Comparison of ENCODE assay signal across 9 mouse cellular contexts in the genomic region with DNA sequence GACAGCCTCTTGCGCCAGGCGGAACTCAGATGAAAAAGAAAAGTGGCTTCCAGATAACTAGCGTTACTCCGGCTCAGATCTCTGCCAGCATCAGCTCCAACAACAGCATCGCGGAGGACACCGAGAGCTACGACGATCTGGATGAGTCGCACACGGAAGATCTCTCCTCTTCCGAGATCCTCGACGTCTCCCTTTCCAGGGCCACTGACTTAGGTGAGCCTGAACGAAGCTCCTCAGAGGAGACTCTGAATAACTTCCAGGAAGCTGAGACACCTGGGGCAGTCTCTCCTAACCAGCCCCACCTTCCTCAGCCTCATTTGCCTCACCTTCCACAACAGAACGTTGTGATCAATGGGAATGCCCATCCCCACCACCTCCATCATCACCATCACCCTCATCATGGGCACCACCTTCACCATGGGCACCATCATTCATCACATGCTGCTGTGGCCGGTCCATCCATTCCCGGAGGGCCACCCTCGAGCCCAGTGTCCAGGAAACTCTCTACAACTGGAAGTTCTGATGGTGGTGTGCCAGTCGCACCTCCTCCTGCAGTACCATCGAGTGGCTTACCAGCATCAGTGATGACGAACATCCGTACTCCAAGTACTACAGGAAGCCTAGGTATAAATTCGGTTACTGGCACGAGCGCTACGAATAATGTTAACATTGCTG. TPM values are rescaled to one million over a fixed set of nuclear protein-coding genes. Genes with fewer than 3 reads are reported as not detected.
DNase-seq lines count a peak whose midpoint lies in the region; ATAC-seq and TF ChIP-seq lines count a peak whose summit lies in the region.
"Had no signal": no experiment of that assay in that cellular context is flagged by ENCODE, and none has a peak within 500 bp of the region (broad histone marks: within the 10 kb centered on the region; RNA-seq: fewer than 3 reads in every experiment).

No protein-coding gene starts in this region.

- peak overlapping the region; percentile 97 for H3K9ac ChIP-seq in embryonic facial prominence, embryonic 15.5 days
- H3K9ac ChIP-seq in hindbrain, postnatal 0 days (replicated peaks; ENCODE audit: low read length), result peak overlapping the region; percentile 99
- peak overlapping the region; percentile 92 for H3K9ac ChIP-seq in midbrain, postnatal 0 days (replicated peaks; ENCODE audit: low read length, poor library complexity, severe bottlenecking)

- ATAC-seq in embryonic facial prominence, embryonic 15.5 days (ENCODE audit: insufficient number of reproducible peaks, low FRiP score, low TSS enrichment, low read depth), result no peak
- no peak for ATAC-seq in hindbrain, postnatal 0 days
- ATAC-seq in midbrain, postnatal 0 days (ENCODE audit: low FRiP score), result no peak
- ATAC-seq: activated CD4-positive, CD25-positive, alpha-beta regulatory T cell, adult 4 months had no signal

- 43% methylated on average over 27 of the region's 27 CpGs for WGBS in embryonic facial prominence, embryonic 15.5 days
- 27% methylated on average over 27 of the region's 27 CpGs for WGBS in hindbrain, postnatal 0 days
- 34% methylated on average over 27 of the region's 27 CpGs for WGBS in midbrain, postnatal 0 days

- no peaks in the 10 kb centered on the region for H3K9me3 ChIP-seq in embryonic facial prominence, embryonic 15.5 days (replicated peaks)
- no peaks in the 10 kb centered on the region for H3K9me3 ChIP-seq in hindbrain, postnatal 0 days (ENCODE audit: low read length)
- no peaks in the 10 kb centered on the region for H3K9me3 ChIP-seq in midbrain, postnatal 0 days (ENCODE audit: low read length)

- TF ChIP-seq CTCF in left cerebral cortex, adult 2 months (IDR thresholded peaks at IDR 0.05), result no peak; the same call in 1 of the 2 replicates
- no peak for TF ChIP-seq CTCF in hindbrain, postnatal 0 days (IDR thresholded peaks at IDR 0.05; ENCODE audit: low read depth)
- TF ChIP-seq CTCF in midbrain, postnatal 0 days (IDR thresholded peaks at IDR 0.05), result no peak

- DNase-seq in left cerebral cortex, adult 2 months (ENCODE audit: extremely low spot score in 1 of 2, low spot score in 2 of 2), result no peak
- DNase-seq in left cerebral cortex, adult 11 months (ENCODE audit: low spot score), result no peak
- no peak for DNase-seq in hindbrain, postnatal 0 days (ENCODE audit: low spot score)
- DNase-seq in midbrain, postnatal 0 days (ENCODE audit: low spot score), result no peak
- DNase-seq in retina, postnatal 1 day, result no peak
- DNase-seq in left cerebral cortex, postnatal 25 days (ENCODE audit: low spot score in 2 of 2), result no peak
- no peak for DNase-seq in frontal cortex, postnatal 25 days (ENCODE audit: low spot score in 2 of 2)

- H3K27ac ChIP-seq in left cerebral cortex, adult 2 months, result peak overlapping the region; percentile 96
- H3K27ac ChIP-seq in embryonic facial prominence, embryonic 15.5 days (replicated peaks), result peak overlapping the region; percentile 98; the same call in 1 of the 2 replicates
- H3K27ac ChIP-seq in hindbrain, postnatal 0 days, result peak overlapping the region; percentile 100
- peak overlapping the region; percentile 98 for H3K27ac ChIP-seq in midbrain, postnatal 0 days (ENCODE audit: low read depth, low read length)

- H3K27me3 ChIP-seq in embryonic facial prominence, embryonic 15.5 days, result no peaks in the 10 kb centered on the region
- no peaks in the 10 kb centered on the region for H3K27me3 ChIP-seq in hindbrain, postnatal 0 days (ENCODE audit: insufficient read depth, low read length)
- H3K27me3 ChIP-seq in midbrain, postnatal 0 days (ENCODE audit: insufficient read depth, low read length), result no peaks in the 10 kb centered on the region

- H3K4me3 ChIP-seq in left cerebral cortex, adult 2 months, result peak overlapping the region; percentile 66
- H3K4me3 ChIP-seq in embryonic facial prominence, embryonic 15.5 days (replicated peaks), result peak overlapping the region; percentile 89
- peak overlapping the region; percentile 95 for H3K4me3 ChIP-seq in hindbrain, postnatal 0 days (ENCODE audit: low read length)
- H3K4me3 ChIP-seq in midbrain, postnatal 0 days (ENCODE audit: low read depth, low read length), result peak overlapping the region; percentile 75

- H3K4me1 ChIP-seq in embryonic facial prominence, embryonic 15.5 days, result peaks cover 51% of the 10 kb centered on the region
- H3K4me1 ChIP-seq in hindbrain, postnatal 0 days (ENCODE audit: insufficient read depth, low read length), result peaks cover 39% of the 10 kb centered on the region
- peaks cover 33% of the 10 kb centered on the region for H3K4me1 ChIP-seq in midbrain, postnatal 0 days (ENCODE audit: insufficient read depth, low read length)

- peaks cover 20% of the 10 kb centered on the region for H3K36me3 ChIP-seq in embryonic facial prominence, embryonic 15.5 days
- H3K36me3 ChIP-seq in hindbrain, postnatal 0 days (ENCODE audit: insufficient read depth, low read length), result peaks cover 9% of the 10 kb centered on the region
- peaks cover 13% of the 10 kb centered on the region; the same call in 1 of the 2 replicates for H3K36me3 ChIP-seq in midbrain, postnatal 0 days (ENCODE audit: insufficient read depth, low read length)

- intact Hi-C loops in left cerebral cortex, adult 2 months (cut with DNase I), result loop anchor here (2.0 to 10.0 kb wide), 4 partner anchors 56 to 572 kb away; a partner anchor contains a TSS
- intact Hi-C loops in left cerebral cortex, postnatal 25 days (cut with DNase I), result loop anchor here (10.0 kb wide), 1 partner anchor 572 kb away; a partner anchor contains a TSS

- H3K4me2 ChIP-seq in embryonic facial prominence, embryonic 15.5 days (replicated peaks), result peak overlapping the region; percentile 88
- peak overlapping the region; percentile 92 for H3K4me2 ChIP-seq in hindbrain, postnatal 0 days (ENCODE audit: low read depth, low read length)
- H3K4me2 ChIP-seq in midbrain, postnatal 0 days (ENCODE audit: low read depth, low read length, poor library complexity, severe bottlenecking), result peak overlapping the region; percentile 90

RNA-seq across cellular contexts. Expression of a gene that starts 1.7 kb away (rescaled TPM):
- total RNA-seq in left cerebral cortex, adult 2 months (2021), result 100 to 1,000 TPM; 593 to 598 TPM
- 465 and 514 TPM in 2 replicates for polyA plus RNA-seq in embryonic facial prominence, embryonic 15.5 days (2015; fragmentation: Nextera tagmentation; extraction: Ambion mirVana)
- 525 and 569 TPM in 2 replicates for total RNA-seq in hindbrain, postnatal 0 days (2014; rRNA removed)
- 544 and 588 TPM in 2 replicates for polyA plus RNA-seq in hindbrain, postnatal 0 days (2015; fragmentation: Nextera tagmentation; extraction: Ambion mirVana)
- 574 and 673 TPM in 2 replicates for total RNA-seq in midbrain, postnatal 0 days (2014; rRNA removed)
- polyA plus RNA-seq in midbrain, postnatal 0 days (2015; fragmentation: Nextera tagmentation; extraction: Ambion mirVana), result 603 and 649 TPM in 2 replicates
- total RNA-seq in left cerebral cortex, postnatal 25 days (2021), result 100 to 1,000 TPM; 565 to 602 TPM
